Mouse (Mus musculus): ENCODE results near the gene Ptprd. TPM values are rescaled to one million over a fixed set of nuclear protein-coding genes. Genes with fewer than 3 reads are reported as not detected.

Gene Ptprd
- total RNA-seq, 2 experiments from 2014 or later, result 5.0 to 6.9 TPM

- no peak overlapping the region for H3K4me3 ChIP-seq
- intact Hi-C loops (cut with DNase I), result no loop called here
- TF ChIP-seq CTCF (IDR thresholded peaks at IDR 0.05), result no peak
- H3K27ac ChIP-seq, result no peak overlapping the region
- no peak for DNase-seq
Measured at GRCm38 (mm10) chr4:77248918-77249317, 962.8 kb downstream of the Ptprd start.

- Histone ChIP-seq H3K4me3 (no peak overlapping the region), H3K27ac (no peak overlapping the region)
- no peak for DNase-seq
- no peak for TF ChIP-seq CTCF (IDR thresholded peaks at IDR 0.05)
- intact Hi-C loops (cut with DNase I), result no loop called here
Measured at GRCm38 (mm10) chr4:77241852-77242455, 969.8 kb downstream of the Ptprd start.

GRCm38 (mm10) chr4:77238144-77238543, 973.6 kb downstream of the Ptprd start:
- TF ChIP-seq CTCF (IDR thresholded peaks at IDR 0.05), result no peak
- Histone ChIP-seq H3K27ac (no peak overlapping the region), H3K4me3 (no peak overlapping the region)
- DNase-seq, result no peak
- intact Hi-C loops (cut with DNase I), result no loop called here

GRCm38 (mm10) chr4:77233243-77233642, 978.5 kb downstream of the Ptprd start:
- Histone ChIP-seq H3K4me3 (no peak overlapping the region), H3K27ac (no peak overlapping the region)
- no peak for TF ChIP-seq CTCF (IDR thresholded peaks at IDR 0.05)
- intact Hi-C loops (cut with DNase I), result no loop called here
- DNase-seq, result no peak

- TF ChIP-seq CTCF (IDR thresholded peaks at IDR 0.05), result no peak
- intact Hi-C loops (cut with DNase I), result no loop called here
- DNase-seq, result peak; percentile 50
- Histone ChIP-seq H3K4me3 (no peak overlapping the region), H3K27ac (no peak overlapping the region)
Measured at GRCm38 (mm10) chr4:77168866-77169265, 1042.9 kb downstream of the Ptprd start.

- no peak for TF ChIP-seq CTCF (IDR thresholded peaks at IDR 0.05)
- Histone ChIP-seq H3K4me3 (no peak overlapping the region), H3K27ac (no peak overlapping the region)
- DNase-seq, result no peak
- intact Hi-C loops (cut with DNase I), result no loop called here
Measured at GRCm38 (mm10) chr4:77157601-77158000, 1054.2 kb downstream of the Ptprd start.

GRCm38 (mm10) chr4:77155561-77155960, 1056.2 kb downstream of the Ptprd start:
- intact Hi-C loops (cut with DNase I), result no loop called here
- Histone ChIP-seq H3K4me3 (no peak overlapping the region), H3K27ac (no peak overlapping the region)

GRCm38 (mm10) chr4:77155037-77155436, 1056.7 kb downstream of the Ptprd start:
- TF ChIP-seq CTCF (IDR thresholded peaks at IDR 0.05), result no peak
- H3K27ac ChIP-seq, result no peak overlapping the region
- DNase-seq, result no peak
- intact Hi-C loops (cut with DNase I), result no loop called here
- no peak overlapping the region for H3K4me3 ChIP-seq

More at GRCm38 (mm10) chr4:77155561-77155960, 1056.2 kb downstream of the Ptprd start:
- DNase-seq, result no peak
- no peak for TF ChIP-seq CTCF (IDR thresholded peaks at IDR 0.05)

- H3K4me3 ChIP-seq, result no peak overlapping the region
- TF ChIP-seq CTCF (IDR thresholded peaks at IDR 0.05), result no peak
- intact Hi-C loops (cut with DNase I), result no loop called here
- H3K27ac ChIP-seq, result no peak overlapping the region
- no peak for DNase-seq
Measured at GRCm38 (mm10) chr4:77124852-77125251, 1086.9 kb downstream of the Ptprd start.

GRCm38 (mm10) chr4:77110894-77111293, 1100.9 kb downstream of the Ptprd start:
- H3K4me3 ChIP-seq, result no peak overlapping the region
- TF ChIP-seq CTCF (IDR thresholded peaks at IDR 0.05), result no peak
- DNase-seq, result no peak
- H3K27ac ChIP-seq, result no peak overlapping the region
- intact Hi-C loops (cut with DNase I), result no loop called here

GRCm38 (mm10) chr4:77107291-77107690, 1104.5 kb downstream of the Ptprd start:
- intact Hi-C loops (cut with DNase I), result no loop called here
- no peak overlapping the region for H3K4me3 ChIP-seq
- DNase-seq, result no peak
- no peak overlapping the region for H3K27ac ChIP-seq
- TF ChIP-seq CTCF (IDR thresholded peaks at IDR 0.05), result no peak

GRCm38 (mm10) chr4:77083165-77083564, 1128.6 kb downstream of the Ptprd start:
- H3K4me3 ChIP-seq, result no peak overlapping the region
- intact Hi-C loops (cut with DNase I), result loop anchor here (2.0 kb wide), 1 partner anchor 474 kb away; no protein-coding TSS in a partner anchor
- H3K27ac ChIP-seq, result no peak overlapping the region
- peak; percentile 38 for DNase-seq
- TF ChIP-seq CTCF (IDR thresholded peaks at IDR 0.05), result peak; percentile 52

- DNase-seq, result no peak
- Histone ChIP-seq H3K27ac (no peak overlapping the region), H3K4me3 (no peak overlapping the region)
- TF ChIP-seq CTCF (IDR thresholded peaks at IDR 0.05), result no peak
- intact Hi-C loops (cut with DNase I), result no loop called here
Measured at GRCm38 (mm10) chr4:77077607-77078006, 1134.2 kb downstream of the Ptprd start.

GRCm38 (mm10) chr4:77050536-77051207, 1161.1 kb downstream of the Ptprd start:
- H3K4me3 ChIP-seq, result no peak overlapping the region
- no peak for TF ChIP-seq CTCF (IDR thresholded peaks at IDR 0.05)
- intact Hi-C loops (cut with DNase I), result no loop called here
- no peak for DNase-seq
- no peak overlapping the region for H3K27ac ChIP-seq

Measured in gastrocnemius, adult 2 months (tissue).